Mouse (Mus musculus) olfactory bulb, adult 2 months (tissue): ENCODE measurements around the gene Tbx20.

Experiments
- CTCF ChIP-seq: fragments of 200-500 bp; IDR thresholded peaks from 2 replicates; pipeline ENCODE4 v1.5.1; 2012; ENCODE audit warnings: low read depth, mild to moderate bottlenecking, low read length, moderate library complexity; ENCODE audit not compliant: insufficient read depth
- POLR2A ChIP-seq: fragments of 200-500 bp; IDR thresholded peaks from 2 replicates; pipeline ENCODE4 v1.6.1; 2012; ENCODE audit warnings: mild to moderate bottlenecking, low read depth, low read length, moderate library complexity; ENCODE audit not compliant: insufficient read depth

DNA sequence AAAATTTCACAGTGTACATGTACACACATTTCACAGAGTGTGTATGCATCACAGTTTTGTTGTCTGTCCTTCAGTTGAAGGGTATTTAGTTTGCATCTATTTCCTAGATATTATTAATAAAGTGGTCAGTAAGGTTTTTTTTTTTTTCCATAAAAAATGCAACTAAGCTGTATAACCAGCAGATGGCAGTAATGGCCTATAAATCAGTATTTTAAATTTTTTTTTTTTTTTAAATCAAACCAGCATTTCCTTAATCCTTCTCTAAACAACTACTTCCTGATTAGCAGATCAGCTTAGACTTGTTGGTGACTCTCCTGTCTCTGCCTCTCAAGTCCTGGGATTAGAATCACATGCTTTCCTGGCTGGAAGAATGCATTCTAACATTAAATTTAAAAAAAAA lies 72.9 kb downstream of the Tbx20 start:
- TF ChIP-seq CTCF, result no peak
- no peak for TF ChIP-seq POLR2A
